In the genomic region with DNA sequence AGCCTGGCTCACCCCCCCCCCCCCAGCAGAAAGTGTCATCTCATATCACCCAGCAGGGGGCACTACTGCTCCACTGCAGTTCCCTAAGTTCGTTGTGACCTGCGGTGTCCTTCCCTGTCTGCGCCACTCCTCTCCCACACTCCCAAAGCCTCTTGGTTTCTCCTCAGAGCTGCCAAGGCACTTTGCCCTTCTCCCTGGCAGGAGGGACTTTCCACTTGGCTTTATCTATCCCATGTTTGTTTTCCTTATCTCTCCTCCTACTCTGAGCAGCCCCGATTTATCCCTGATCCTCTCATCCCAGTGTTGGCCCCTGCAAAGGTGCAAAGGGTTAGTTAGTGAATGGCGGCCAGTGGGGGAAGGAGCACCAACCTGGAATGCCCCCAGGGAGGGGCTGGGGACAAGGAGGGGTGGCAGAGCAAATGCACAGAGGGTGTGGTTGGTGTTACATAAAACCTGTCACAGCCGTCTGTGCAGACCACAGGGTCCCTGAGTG, we compare ENCODE assay signal across 8 mouse cellular contexts. TPM values are rescaled to one million over a fixed set of nuclear protein-coding genes. Genes with fewer than 3 reads are reported as not detected.
DNase-seq lines count a peak whose midpoint lies in the region; ATAC-seq and TF ChIP-seq lines count a peak whose summit lies in the region.

No protein-coding gene starts in this region.

- whole genome bisulfite sequencing in forebrain, embryonic 10.5 days = 38% methylated on average over 6 of the region's 6 CpGs
- 31% methylated on average over 6 of the region's 6 CpGs for WGBS in forebrain, embryonic 15.5 days
- WGBS in embryonic facial prominence, embryonic 14.5 days = 26% methylated on average over 6 of the region's 6 CpGs

- peaks cover 6% of the 10 kb centered on the region for H3K4me1 ChIP-seq in forebrain, embryonic 10.5 days
- H3K4me1 ChIP-seq in forebrain, embryonic 15.5 days = no peaks in the 10 kb centered on the region
- H3K4me1 ChIP-seq in embryonic facial prominence, embryonic 14.5 days (ENCODE audit: control insufficient read depth, insufficient read depth, low read length) = no peaks in the 10 kb centered on the region

- intact Hi-C loops in heart, postnatal 14 days (cut with DNase I) = loop anchor here (1.0 to 5.0 kb wide), 2 partner anchors 73 to 169 kb away; no protein-coding TSS in a partner anchor
- intact Hi-C loops in left cerebral cortex, adult 2 months (cut with DNase I) = loop anchor here (1.0 to 5.0 kb wide), 3 partner anchors 73 to 244 kb away; no protein-coding TSS in a partner anchor

- no peaks in the 10 kb centered on the region for H3K36me3 ChIP-seq in forebrain, embryonic 10.5 days (replicated peaks)
- no peaks in the 10 kb centered on the region for H3K36me3 ChIP-seq in forebrain, embryonic 15.5 days
- H3K36me3 ChIP-seq in embryonic facial prominence, embryonic 14.5 days (ENCODE audit: control insufficient read depth, insufficient read depth, low read length) = no peaks in the 10 kb centered on the region
- H3K36me3 ChIP-seq in splenic B cell, adult 2 months (ENCODE audit: control insufficient read depth, insufficient read depth, low read length, poor library complexity, severe bottlenecking) = no peaks in the 10 kb centered on the region

- no peak overlapping the region for H3K4me2 ChIP-seq in forebrain, embryonic 15.5 days (replicated peaks)
- no peak overlapping the region for H3K4me2 ChIP-seq in embryonic facial prominence, embryonic 14.5 days (ENCODE audit: low read depth, low read length)

- ATAC-seq in forebrain, embryonic 15.5 days (replicated peaks) = no peak
- ATAC-seq in embryonic facial prominence, embryonic 14.5 days (ENCODE audit: low read depth) = 0 out of 2 replicates have a peak, but pooled peaks have one; percentile 41
- peak; percentile 97 for ATAC-seq in megakaryocyte progenitor cell, adult 5-6 weeks (replicated peaks; ENCODE audit: poor library complexity)

- no peak overlapping the region for H3K9ac ChIP-seq in forebrain, embryonic 15.5 days (replicated peaks)
- H3K9ac ChIP-seq in embryonic facial prominence, embryonic 14.5 days (ENCODE audit: low read depth, low read length) = no peak overlapping the region

- H3K27ac ChIP-seq in forebrain, embryonic 10.5 days = no peak overlapping the region
- H3K27ac ChIP-seq in forebrain, embryonic 15.5 days (replicated peaks) = no peak overlapping the region
- no peak overlapping the region for H3K27ac ChIP-seq in embryonic facial prominence, embryonic 14.5 days (replicated peaks; ENCODE audit: low read depth, low read length)
- H3K27ac ChIP-seq in left cerebral cortex, adult 2 months = no peak overlapping the region

- H3K9me3 ChIP-seq in forebrain, embryonic 10.5 days = no peaks in the 10 kb centered on the region
- no peaks in the 10 kb centered on the region for H3K9me3 ChIP-seq in forebrain, embryonic 15.5 days
- no peaks in the 10 kb centered on the region for H3K9me3 ChIP-seq in embryonic facial prominence, embryonic 14.5 days (ENCODE audit: control insufficient read depth, low read length)

- peaks cover 18% of the 10 kb centered on the region for H3K27me3 ChIP-seq in forebrain, embryonic 10.5 days (ENCODE audit: poor library complexity, severe bottlenecking)
- peaks cover 4% of the 10 kb centered on the region; the same call in 1 of the 2 replicates for H3K27me3 ChIP-seq in forebrain, embryonic 15.5 days
- no peaks in the 10 kb centered on the region for H3K27me3 ChIP-seq in embryonic facial prominence, embryonic 14.5 days (replicated peaks; ENCODE audit: control insufficient read depth, insufficient read depth, low read length)
- H3K27me3 ChIP-seq in splenic B cell, adult 2 months (ENCODE audit: control insufficient read depth, insufficient read depth, low read length, poor library complexity, severe bottlenecking) = no peaks in the 10 kb centered on the region

- peak; percentile 62 for DNase-seq in forebrain, embryonic 10.5 days (ENCODE audit: extremely low spot score, low spot score)
- peak; percentile 69 for DNase-seq in adrenal gland, postnatal 25 days
- DNase-seq in embryonic facial prominence, embryonic 14.5 days (ENCODE audit: low spot score) = peak; percentile 68
- DNase-seq in heart, postnatal 14 days = peak; percentile 71 to 77
- DNase-seq in left cerebral cortex, adult 2 months (ENCODE audit: extremely low spot score in 1 of 2, low spot score in 2 of 2) = peak; percentile 21 to 50
- DNase-seq in splenic B cell, adult 2 months (ENCODE audit: low read depth, low spot score) = peak; percentile 78

- peak; percentile 80 for TF ChIP-seq CTCF in left cerebral cortex, adult 2 months (IDR thresholded peaks at IDR 0.05)

- no peak overlapping the region for H3K4me3 ChIP-seq in forebrain, embryonic 10.5 days
- no peak overlapping the region for H3K4me3 ChIP-seq in forebrain, embryonic 15.5 days
- H3K4me3 ChIP-seq in embryonic facial prominence, embryonic 14.5 days (ENCODE audit: low read depth, low read length) = no peak overlapping the region
- no peak overlapping the region for H3K4me3 ChIP-seq in left cerebral cortex, adult 2 months

RNA-seq across cellular contexts. Expression of a gene that starts 28.9 kb away (rescaled TPM):
- 4.0 and 4.1 TPM in 2 replicates for polyA plus RNA-seq in forebrain, embryonic 10.5 days (2016; fragmentation: Nextera tagmentation; extraction: Ambion mirVana)
- polyA plus RNA-seq in forebrain, embryonic 15.5 days (2015; fragmentation: Nextera tagmentation; extraction: Ambion mirVana) = 1.1 and 1.4 TPM in 2 replicates
- total RNA-seq in adrenal gland, postnatal 25 days (2021) = 70.1 and 79.1 TPM in 2 replicates
- 1.2 and 1.6 TPM in 2 replicates for polyA plus RNA-seq in embryonic facial prominence, embryonic 14.5 days (2014; fragmentation: Nextera tagmentation; extraction: Ambion mirVana)
- 10 to 100 TPM; 16.5 to 28.8 TPM for total RNA-seq in heart, postnatal 14 days (2021)
- total RNA-seq in left cerebral cortex, adult 2 months (2021) = 1 to 10 TPM; 3.7 to 3.8 TPM
- total RNA-seq in megakaryocyte progenitor cell, adult 5-6 weeks (2015) = 0.07 and 0.27 TPM in 2 replicates
- total RNA-seq in megakaryocyte progenitor cell, adult 5-6 weeks (2017) = not detected in 2 replicates

RNA-seq across cellular contexts. Expression of a gene that starts 30.8 kb away (rescaled TPM):
- 23.8 and 25.0 TPM in 2 replicates for polyA plus RNA-seq in forebrain, embryonic 10.5 days (2016; fragmentation: Nextera tagmentation; extraction: Ambion mirVana)
- 16.8 and 17.5 TPM in 2 replicates for polyA plus RNA-seq in forebrain, embryonic 15.5 days (2015; fragmentation: Nextera tagmentation; extraction: Ambion mirVana)
- 31.5 and 46.0 TPM in 2 replicates for total RNA-seq in adrenal gland, postnatal 25 days (2021)
- 24.1 and 30.1 TPM in 2 replicates for polyA plus RNA-seq in embryonic facial prominence, embryonic 14.5 days (2014; fragmentation: Nextera tagmentation; extraction: Ambion mirVana)
- 10 to 100 TPM; 12.3 to 13.5 TPM for total RNA-seq in heart, postnatal 14 days (2021)
- total RNA-seq in left cerebral cortex, adult 2 months (2021) = 10 to 100 TPM; 26.1 to 27.0 TPM
- 10.9 and 11.0 TPM in 2 replicates for total RNA-seq in megakaryocyte progenitor cell, adult 5-6 weeks (2015)
- total RNA-seq in megakaryocyte progenitor cell, adult 5-6 weeks (2017) = 14.9 and 18.7 TPM in 2 replicates

RNA-seq across cellular contexts. Expression of a gene that starts 40.6 kb away (rescaled TPM):
- polyA plus RNA-seq in forebrain, embryonic 10.5 days (2016; fragmentation: Nextera tagmentation; extraction: Ambion mirVana) = 6.6 and 7.7 TPM in 2 replicates
- 35.1 and 36.3 TPM in 2 replicates for polyA plus RNA-seq in forebrain, embryonic 15.5 days (2015; fragmentation: Nextera tagmentation; extraction: Ambion mirVana)
- total RNA-seq in adrenal gland, postnatal 25 days (2021) = 2.2 and 4.1 TPM in 2 replicates
- polyA plus RNA-seq in embryonic facial prominence, embryonic 14.5 days (2014; fragmentation: Nextera tagmentation; extraction: Ambion mirVana) = 7.7 and 8.5 TPM in 2 replicates
- total RNA-seq in heart, postnatal 14 days (2021) = 1 to 10 TPM in 1 of 2 experiments, under 1 TPM in 1; 0.98 to 1.2 TPM
- total RNA-seq in left cerebral cortex, adult 2 months (2021) = 10 to 100 TPM; 26.8 to 30.8 TPM
- not detected in 2 replicates for total RNA-seq in megakaryocyte progenitor cell, adult 5-6 weeks (2015)
- total RNA-seq in megakaryocyte progenitor cell, adult 5-6 weeks (2017) = not detected in 2 replicates

RNA-seq across cellular contexts. Expression of a gene that starts 49.4 kb away (rescaled TPM):
- 43.3 and 44.4 TPM in 2 replicates for polyA plus RNA-seq in forebrain, embryonic 10.5 days (2016; fragmentation: Nextera tagmentation; extraction: Ambion mirVana)
- polyA plus RNA-seq in forebrain, embryonic 15.5 days (2015; fragmentation: Nextera tagmentation; extraction: Ambion mirVana) = 52.9 and 53.8 TPM in 2 replicates
- total RNA-seq in adrenal gland, postnatal 25 days (2021) = 63.2 and 64.0 TPM in 2 replicates
- polyA plus RNA-seq in embryonic facial prominence, embryonic 14.5 days (2014; fragmentation: Nextera tagmentation; extraction: Ambion mirVana) = 44.3 and 44.4 TPM in 2 replicates
- 10 to 100 TPM; 30.0 to 33.1 TPM for total RNA-seq in heart, postnatal 14 days (2021)
- 10 to 100 TPM; 50.6 to 54.6 TPM for total RNA-seq in left cerebral cortex, adult 2 months (2021)
- 18.1 and 18.7 TPM in 2 replicates for total RNA-seq in megakaryocyte progenitor cell, adult 5-6 weeks (2015)
- 24.8 and 25.2 TPM in 2 replicates for total RNA-seq in megakaryocyte progenitor cell, adult 5-6 weeks (2017)

RNA-seq across cellular contexts. Expression of a gene that starts 53.9 kb away (rescaled TPM):
- 172 and 176 TPM in 2 replicates for polyA plus RNA-seq in forebrain, embryonic 10.5 days (2016; fragmentation: Nextera tagmentation; extraction: Ambion mirVana)
- polyA plus RNA-seq in forebrain, embryonic 15.5 days (2015; fragmentation: Nextera tagmentation; extraction: Ambion mirVana) = 89.0 and 92.8 TPM in 2 replicates
- total RNA-seq in adrenal gland, postnatal 25 days (2021) = 58.5 and 66.1 TPM in 2 replicates
- polyA plus RNA-seq in embryonic facial prominence, embryonic 14.5 days (2014; fragmentation: Nextera tagmentation; extraction: Ambion mirVana) = 74.0 and 87.2 TPM in 2 replicates
- total RNA-seq in heart, postnatal 14 days (2021) = 10 to 100 TPM; 24.9 to 26.8 TPM
- total RNA-seq in left cerebral cortex, adult 2 months (2021) = 10 to 100 TPM; 53.4 to 57.3 TPM
- 60.7 and 61.7 TPM in 2 replicates for total RNA-seq in megakaryocyte progenitor cell, adult 5-6 weeks (2015)
- 55.7 and 78.6 TPM in 2 replicates for total RNA-seq in megakaryocyte progenitor cell, adult 5-6 weeks (2017)
